Mouse (Mus musculus): Measurements from ENCODE around the gene Vwa3b.

- TF ChIP-seq POLR2A (IDR thresholded peaks at IDR 0.05; ENCODE audit: low read depth, low read length) (no peak), CTCF (conservative IDR thresholded peaks at IDR 0.05; ENCODE audit: insufficient read depth, insufficient read length, low read depth, low read length) (no peak)
These were observed 49.4 kb downstream of the Vwa3b start for GRCm38 (mm10) chr1:37075759-37076158.

All from kidney, adult 2 months (tissue).